Mouse (Mus musculus) retina, postnatal 7 days (tissue): Measurements from ENCODE around the gene Zp1.
A peak's percentile ranks its signal among the peaks of the same experiment; 100 is the strongest.

Experiments
- DNase-seq: peaks from one replicate; pipeline ENCODE4 v3.0.0-alpha.2; 2012; ENCODE audit warnings: low read depth, low spot score

Zp1 gene

GRCm38 (mm10) chr19:10924220-10924619 is 3.8 kb upstream of the Zp1 start:
- no peak for DNase-seq

GRCm38 (mm10) chr19:10921058-10921457 is 626 bp upstream of the Zp1 start:
- DNase-seq = no peak

- no peak for DNase-seq
Observed at GRCm38 (mm10) chr19:10918321-10918991, 2.0 kb downstream of the Zp1 start.

GRCm38 (mm10) chr19:10916506-10916905 is 3.9 kb downstream of the Zp1 start:
- no peak for DNase-seq

GRCm38 (mm10) chr19:10914870-10915269 is 5.6 kb downstream of the Zp1 start:
- no peak for DNase-seq

- no peak for DNase-seq
Observed at GRCm38 (mm10) chr19:10914291-10914690, 6.1 kb downstream of the Zp1 start.

GRCm38 (mm10) chr19:10909087-10909721 is 11.2 kb downstream of the Zp1 start:
- no peak for DNase-seq

- DNase-seq = peak; percentile 56
Observed at GRCm38 (mm10) chr19:10907891-10908290, 12.5 kb downstream of the Zp1 start.

- DNase-seq = peak; percentile 67
Observed at GRCm38 (mm10) chr19:10905728-10906000, 14.8 kb downstream of the Zp1 start.

GRCm38 (mm10) chr19:10904927-10905727 is 15.3 kb downstream of the Zp1 start:
- DNase-seq = no peak

- no peak for DNase-seq
Observed at GRCm38 (mm10) chr19:10904512-10904911, 15.9 kb downstream of the Zp1 start.

GRCm38 (mm10) chr19:10901046-10901445 is 19.4 kb downstream of the Zp1 start:
- DNase-seq = no peak

GRCm38 (mm10) chr19:10900315-10900714 is 20.1 kb downstream of the Zp1 start:
- DNase-seq = no peak

GRCm38 (mm10) chr19:10897491-10897890 is 22.9 kb downstream of the Zp1 start:
- no peak for DNase-seq

- no peak for DNase-seq
Observed at GRCm38 (mm10) chr19:10896849-10897248, 23.6 kb downstream of the Zp1 start.

GRCm38 (mm10) chr19:10895708-10896107 is 24.7 kb downstream of the Zp1 start:
- DNase-seq = no peak

GRCm38 (mm10) chr19:10895016-10895528 is 25.4 kb downstream of the Zp1 start, which contains the start of gene Prpf19:
Gene Prpf19, plus strand, starts transcription at chr19:10895231.
- DNase-seq = peak; percentile 93

- no peak for DNase-seq
Observed at GRCm38 (mm10) chr19:10892201-10892600, 28.2 kb downstream of the Zp1 start.

- peak; percentile 94 for DNase-seq
Observed at GRCm38 (mm10) chr19:10881426-10882154, 38.8 kb downstream of the Zp1 start, which contains the start of gene Tmem109. Gene Tmem109, minus strand, starts transcription at chr19:10882001.

GRCm38 (mm10) chr19:10880975-10881425 is 39.4 kb downstream of the Zp1 start:
- DNase-seq = no peak

- DNase-seq = no peak
Observed at GRCm38 (mm10) chr19:10880085-10880974, 40.1 kb downstream of the Zp1 start.
